Mouse (Mus musculus) frontal cortex, postnatal 14 days (tissue): ENCODE measurements around the gene Tctex1d2.

Experiments
- DNase-seq, 2 experiments: peaks; one replicate each; pipeline ENCODE4 v3.0.0; 2022; ENCODE audit warnings: low spot score in 2 of 2

Tctex1d2 gene

GRCm38 (mm10) chr16:32468488-32468887 lies 49.0 kb downstream of the Tctex1d2 start:
- DNase-seq: no peak

GRCm38 (mm10) chr16:32469404-32470105 lies 50.1 kb downstream of the Tctex1d2 start:
- no peak for DNase-seq

- no peak for DNase-seq
Measured at GRCm38 (mm10) chr16:32472276-32473015, 52.9 kb downstream of the Tctex1d2 start.

- no peak for DNase-seq
Measured at GRCm38 (mm10) chr16:32477315-32477714, 57.8 kb downstream of the Tctex1d2 start.
